Mouse (Mus musculus) erythroblast, embryonic 14.5 days (primary cell): ENCODE results near the gene Vps33a. TPM values are rescaled to one million over a fixed set of nuclear protein-coding genes. Genes with fewer than 3 reads are reported as not detected.

Source experiments
- H3K27me3 ChIP-seq: 2 replicates; pipeline ENCODE4 v1.6.1; 2012; ENCODE audit warnings: inconsistent platforms; ENCODE audit not compliant: control insufficient read depth
- H3K36me3 ChIP-seq: 2 replicates; pipeline ENCODE4 v1.6.1; 2012; ENCODE audit warnings: mild to moderate bottlenecking, inconsistent platforms; ENCODE audit not compliant: control insufficient read depth
- H3K4me1 ChIP-seq: 2 replicates; pipeline ENCODE4 v1.6.1; 2012; ENCODE audit warnings: inconsistent platforms; ENCODE audit not compliant: control insufficient read depth
- H3K4me3 ChIP-seq: replicated peaks from 2 replicates; pipeline ENCODE3; 2012; ENCODE audit warnings: moderate library complexity, mild to moderate bottlenecking, inconsistent platforms
- H3K9me3 ChIP-seq: 2 replicates; pipeline ENCODE4 v1.6.1; 2012; ENCODE audit warnings: low read length, inconsistent platforms, mixed read lengths; ENCODE audit not compliant: control insufficient read depth
- GATA1 ChIP-seq: IDR thresholded peaks from 2 replicates; pipeline ENCODE4 v1.6.1; 2012; ENCODE audit warnings: low read length, inconsistent platforms, mixed read lengths
- TAL1 ChIP-seq: IDR thresholded peaks from 3 replicates; pipeline ENCODE4 v1.6.1; 2012; ENCODE audit warnings: low read length, inconsistent platforms, mixed read lengths
- polyA plus RNA-seq: library from polyadenylated mRNA; stranded (reverse); fragments of >175 nt; gene quantifications from 2 replicates; pipeline ENCODE4 v1.2.3, GENCODE M21; 2012

Vps33a gene
- polyA plus RNA-seq = 0.28 and 0.60 TPM in 2 replicates

- TF ChIP-seq GATA1 (no peak), TAL1 (no peak)
- no peaks in the 10 kb centered on the region for H3K27me3 ChIP-seq
- H3K36me3 ChIP-seq = peaks cover 26% of the 10 kb centered on the region
- H3K4me3 ChIP-seq = peak within 1 kb of the TSS; percentile 68
- peaks cover 22% of the 10 kb centered on the region for H3K4me1 ChIP-seq
- no peaks in the 10 kb centered on the region for H3K9me3 ChIP-seq
Measured at GRCm38 (mm10) chr5:123572357-123573186, at the start of gene Vps33a. Vps33a (minus strand) TSS chr5:123573038.

- TF ChIP-seq TAL1 (no peak), GATA1 (no peak)
- no peak overlapping the region for H3K4me3 ChIP-seq
Measured at GRCm38 (mm10) chr5:123622421-123622820, 49.6 kb upstream of the Vps33a start.

GRCm38 (mm10) chr5:123618558-123618957 lies 45.7 kb upstream of the Vps33a start:
- H3K27me3 ChIP-seq = no peaks in the 10 kb centered on the region
- no peaks in the 10 kb centered on the region for H3K4me1 ChIP-seq
- no peak overlapping the region for H3K4me3 ChIP-seq
- no peaks in the 10 kb centered on the region for H3K9me3 ChIP-seq
- TF ChIP-seq GATA1 (no peak), TAL1 (no peak)
- peaks cover 41% of the 10 kb centered on the region for H3K36me3 ChIP-seq

More at GRCm38 (mm10) chr5:123622421-123622820, 49.6 kb upstream of the Vps33a start:
- Histone ChIP-seq H3K36me3 (peaks cover 18% of the 10 kb centered on the region), H3K27me3 (no peaks in the 10 kb centered on the region), H3K4me1 (no peaks in the 10 kb centered on the region), H3K9me3 (no peaks in the 10 kb centered on the region)

DNA sequence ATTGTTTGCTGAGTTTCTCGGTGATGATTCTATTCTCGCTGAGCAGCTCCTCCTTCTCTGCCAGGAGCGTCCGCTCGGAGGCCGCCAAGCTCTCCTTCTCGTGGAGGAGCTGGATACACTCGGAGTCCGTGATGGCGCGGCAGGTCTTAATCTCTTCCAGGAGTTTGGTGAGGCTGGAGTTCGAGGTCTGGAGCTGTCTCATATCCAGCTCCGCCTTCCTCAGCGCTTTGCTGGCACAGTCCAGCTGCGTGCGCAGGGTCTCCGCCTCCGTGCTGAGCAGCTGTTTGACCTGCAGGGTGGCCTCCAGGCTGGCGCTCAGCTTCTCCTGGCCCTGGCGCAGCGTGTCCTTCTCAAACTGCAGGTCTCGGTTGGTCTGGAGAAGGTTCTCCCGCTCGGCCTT lies 41.4 kb upstream of the Vps33a start:
- H3K36me3 ChIP-seq = peaks cover 46% of the 10 kb centered on the region
- H3K4me3 ChIP-seq = no peak overlapping the region
- H3K27me3 ChIP-seq = no peaks in the 10 kb centered on the region
- no peaks in the 10 kb centered on the region for H3K9me3 ChIP-seq
- no peaks in the 10 kb centered on the region for H3K4me1 ChIP-seq
- no peak for TF ChIP-seq TAL1
- TF ChIP-seq GATA1 = no peak

DNA sequence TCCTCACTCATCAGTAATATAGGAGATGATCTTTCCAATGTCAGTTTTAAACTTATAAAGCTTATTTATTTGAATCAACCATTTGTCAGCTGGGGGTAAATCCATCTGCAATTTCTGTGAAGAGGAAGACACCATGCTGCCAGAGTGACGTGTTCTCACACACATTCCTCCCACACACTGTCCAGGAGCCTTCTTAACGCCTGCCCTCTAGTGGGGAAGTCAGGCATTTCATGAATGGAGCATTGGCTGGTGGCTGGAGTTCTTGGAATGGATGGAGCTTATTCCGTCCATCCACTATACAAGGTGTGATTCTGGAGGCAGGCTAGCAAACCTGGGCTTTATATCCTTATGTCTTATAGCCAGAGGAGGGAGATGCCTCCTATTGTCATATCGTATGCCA lies 37.0 kb upstream of the Vps33a start:
- Histone ChIP-seq H3K9me3 (no peaks in the 10 kb centered on the region), H3K36me3 (peaks cover 54% of the 10 kb centered on the region), H3K4me1 (no peaks in the 10 kb centered on the region; the same call in 1 of the 2 replicates), H3K4me3 (no peak overlapping the region), H3K27me3 (no peaks in the 10 kb centered on the region)
- no peak for TF ChIP-seq GATA1
- TF ChIP-seq TAL1 = no peak

DNA sequence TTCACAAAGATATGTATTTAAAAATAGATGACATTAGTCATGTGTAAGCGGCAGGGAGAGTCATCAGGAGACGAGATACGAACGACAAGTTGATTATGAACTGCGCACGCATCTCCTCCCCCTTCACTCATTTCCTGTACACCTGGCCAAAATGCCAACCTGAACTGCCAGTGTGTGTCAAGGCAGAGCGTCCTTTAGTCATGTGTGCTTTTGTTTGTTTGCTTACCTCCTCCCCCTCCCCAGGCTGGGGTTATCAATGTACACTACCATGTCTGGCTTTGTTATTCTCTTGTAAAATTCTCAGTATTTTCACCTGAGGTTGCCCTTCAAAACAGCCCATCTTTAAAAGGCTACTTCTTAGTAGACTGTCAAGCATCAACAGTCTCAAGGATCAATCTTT lies 36.6 kb upstream of the Vps33a start:
- H3K4me1 ChIP-seq = no peaks in the 10 kb centered on the region; the same call in 1 of the 2 replicates
- H3K9me3 ChIP-seq = no peaks in the 10 kb centered on the region
- no peak overlapping the region for H3K4me3 ChIP-seq
- no peak for TF ChIP-seq TAL1
- TF ChIP-seq GATA1 = no peak
- no peaks in the 10 kb centered on the region for H3K27me3 ChIP-seq
- peaks cover 50% of the 10 kb centered on the region for H3K36me3 ChIP-seq

GRCm38 (mm10) chr5:123607211-123607669 lies 34.4 kb upstream of the Vps33a start:
- Histone ChIP-seq H3K36me3 (peaks cover 39% of the 10 kb centered on the region), H3K4me1 (peaks cover 9% of the 10 kb centered on the region), H3K4me3 (no peak overlapping the region), H3K9me3 (no peaks in the 10 kb centered on the region), H3K27me3 (no peaks in the 10 kb centered on the region)
- TF ChIP-seq GATA1 (no peak), TAL1 (no peak)

GRCm38 (mm10) chr5:123603496-123603895 lies 30.7 kb upstream of the Vps33a start:
- H3K4me3 ChIP-seq = no peak overlapping the region
- H3K27me3 ChIP-seq = no peaks in the 10 kb centered on the region
- H3K9me3 ChIP-seq = no peaks in the 10 kb centered on the region
- TF ChIP-seq GATA1 = no peak
- no peak for TF ChIP-seq TAL1
- H3K36me3 ChIP-seq = peaks cover 45% of the 10 kb centered on the region
- H3K4me1 ChIP-seq = peaks cover 9% of the 10 kb centered on the region

DNA sequence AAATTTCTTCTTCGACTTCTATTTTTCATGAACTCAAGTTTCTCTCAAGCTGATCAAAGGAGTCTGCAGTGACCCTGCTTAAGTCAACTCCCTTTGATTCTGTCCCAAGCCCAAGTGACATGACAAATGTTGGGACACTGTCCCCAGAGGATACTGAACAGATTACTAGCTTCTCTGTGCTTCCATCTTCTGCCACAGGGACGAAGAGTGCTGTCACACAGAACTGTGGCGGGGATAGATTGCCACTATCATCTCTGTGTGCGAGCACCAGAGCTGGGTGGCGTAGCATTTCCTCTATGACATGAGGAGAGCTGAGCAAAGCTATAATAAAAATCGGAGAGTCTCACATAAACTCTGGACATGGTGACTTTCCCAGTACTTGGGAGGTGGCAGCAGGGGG lies 29.3 kb upstream of the Vps33a start:
- Histone ChIP-seq H3K9me3 (no peaks in the 10 kb centered on the region), H3K4me3 (no peak overlapping the region), H3K27me3 (no peaks in the 10 kb centered on the region), H3K4me1 (peaks cover 9% of the 10 kb centered on the region), H3K36me3 (peaks cover 36% of the 10 kb centered on the region)
- no peak for TF ChIP-seq GATA1
- no peak for TF ChIP-seq TAL1
